Mouse (Mus musculus) heart, adult 8-10 months (tissue): ENCODE measurements at regions not wholly inside any gene's neighbourhood (a gene's known extent, or its start where the extent isn't known, plus 50 kb on each side); places are given as distances from the start of the nearest gene placed in this dataset.
A peak's percentile ranks its signal among the peaks of the same experiment; 100 is the strongest.

Experiments used
- DNase-seq: peaks from one replicate; pipeline ENCODE4 v3.0.0; 2022; ENCODE audit warnings: low spot score

DNA sequence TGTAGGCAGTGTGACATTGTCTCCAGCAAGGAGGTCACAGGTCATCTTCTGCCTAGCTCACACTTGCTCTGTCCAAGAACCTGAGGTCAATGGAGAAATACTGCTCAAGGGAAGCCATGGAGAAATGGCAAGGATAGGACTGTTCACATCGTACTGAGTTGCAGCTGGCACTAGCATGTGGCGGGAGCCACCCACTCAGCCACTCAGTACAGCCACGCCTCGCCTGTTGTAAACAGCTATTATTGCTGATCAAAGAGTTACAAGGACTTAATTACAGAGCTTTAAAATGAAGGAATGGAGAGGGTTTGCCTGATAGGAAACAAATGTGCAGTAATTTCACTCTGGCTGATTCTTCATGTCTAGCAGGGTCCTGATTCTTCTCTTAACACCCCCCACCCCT, 64.8 kb downstream of the Dll1 start:
- no peak for DNase-seq

DNA sequence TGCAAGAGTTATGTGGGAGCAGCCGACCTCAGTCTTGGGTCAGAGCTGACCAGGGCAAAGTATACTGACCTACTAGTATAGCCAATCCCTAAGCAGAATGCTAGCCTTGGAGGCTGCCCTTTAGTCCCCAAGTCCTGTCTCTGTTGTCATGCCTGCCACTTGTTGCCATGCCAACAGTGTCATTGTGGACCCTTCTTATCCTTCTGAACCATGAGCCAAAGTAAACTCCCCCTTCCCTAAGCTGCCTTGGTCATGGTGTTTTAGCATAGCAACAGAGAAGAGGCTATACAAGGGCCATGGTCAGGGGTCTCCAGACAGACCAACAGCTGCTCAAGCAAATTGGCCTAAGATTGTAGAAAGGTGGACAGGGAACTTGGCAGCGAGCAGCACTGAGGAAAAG, 66.2 kb downstream of the Dll1 start:
- no peak for DNase-seq

DNA sequence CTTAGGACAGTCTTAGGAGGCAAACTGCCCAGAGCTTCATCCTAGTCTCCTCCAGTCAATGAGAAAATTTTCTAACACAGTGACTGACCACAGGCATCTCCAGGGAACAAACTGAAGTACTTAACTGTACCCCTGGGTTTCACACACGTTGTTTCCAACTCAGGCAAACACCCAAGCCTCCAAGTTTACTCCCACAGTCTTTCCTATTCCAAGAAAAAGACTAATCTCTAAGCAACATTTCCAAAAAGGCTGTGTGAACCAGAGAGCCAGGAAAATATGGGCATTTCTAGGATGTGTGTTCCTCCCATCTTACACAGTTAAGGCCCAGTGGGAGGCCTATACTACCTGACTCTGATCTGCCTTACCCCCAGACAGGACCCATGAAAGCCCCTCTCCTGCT, 74.6 kb downstream of the Dll1 start:
- DNase-seq = no peak

DNA sequence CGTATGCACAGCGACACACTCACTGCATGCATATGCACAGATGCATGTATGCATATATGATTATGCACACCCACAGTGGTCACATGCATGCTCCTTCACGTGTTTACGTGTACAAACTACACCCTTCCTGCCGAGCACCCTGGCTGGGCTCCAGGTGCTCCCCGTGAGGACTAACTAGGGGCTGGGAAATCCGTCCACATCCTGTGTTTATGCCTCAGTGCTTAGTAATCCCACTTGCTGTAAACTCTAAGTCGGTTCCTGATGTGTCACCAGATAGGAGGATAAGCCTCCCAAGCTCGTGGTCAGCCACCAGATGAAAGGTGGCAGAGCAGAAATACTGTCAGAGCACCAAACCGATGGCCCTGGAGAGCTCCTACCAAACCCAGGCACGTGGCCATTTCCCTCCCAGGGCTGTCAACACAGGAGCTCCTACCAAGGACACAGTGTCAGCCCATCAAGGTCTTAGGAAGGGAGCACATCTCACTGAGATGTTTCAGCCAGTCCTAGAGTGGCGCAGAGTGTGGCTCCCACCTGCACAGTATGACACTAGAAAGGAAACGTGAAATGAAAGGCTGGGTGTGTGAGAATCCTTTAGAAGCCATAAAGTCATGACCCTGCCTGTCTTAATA, 76.8 kb downstream of the Dll1 start:
- DNase-seq = peak; percentile 17

DNA sequence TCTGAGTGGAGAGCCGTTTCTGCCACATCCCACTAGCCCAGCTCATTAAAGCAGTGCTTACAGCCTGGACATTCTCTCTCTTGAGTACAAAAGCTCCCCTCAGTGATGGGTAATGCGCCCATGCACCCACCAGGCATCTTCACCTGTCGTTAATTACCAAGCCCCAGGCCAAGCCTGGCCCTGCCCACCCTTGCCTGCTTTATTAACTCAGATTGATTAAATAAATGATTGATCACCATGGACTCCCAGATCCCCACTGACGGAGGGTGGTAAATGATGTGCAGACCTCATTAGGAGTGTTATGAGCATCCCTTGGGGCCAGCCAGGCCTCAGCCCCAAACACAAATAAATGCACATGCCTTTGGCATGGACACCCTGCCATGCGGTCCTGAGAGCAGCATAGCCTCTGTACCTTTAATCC, 82.5 kb downstream of the Dll1 start:
- DNase-seq = no peak

DNA sequence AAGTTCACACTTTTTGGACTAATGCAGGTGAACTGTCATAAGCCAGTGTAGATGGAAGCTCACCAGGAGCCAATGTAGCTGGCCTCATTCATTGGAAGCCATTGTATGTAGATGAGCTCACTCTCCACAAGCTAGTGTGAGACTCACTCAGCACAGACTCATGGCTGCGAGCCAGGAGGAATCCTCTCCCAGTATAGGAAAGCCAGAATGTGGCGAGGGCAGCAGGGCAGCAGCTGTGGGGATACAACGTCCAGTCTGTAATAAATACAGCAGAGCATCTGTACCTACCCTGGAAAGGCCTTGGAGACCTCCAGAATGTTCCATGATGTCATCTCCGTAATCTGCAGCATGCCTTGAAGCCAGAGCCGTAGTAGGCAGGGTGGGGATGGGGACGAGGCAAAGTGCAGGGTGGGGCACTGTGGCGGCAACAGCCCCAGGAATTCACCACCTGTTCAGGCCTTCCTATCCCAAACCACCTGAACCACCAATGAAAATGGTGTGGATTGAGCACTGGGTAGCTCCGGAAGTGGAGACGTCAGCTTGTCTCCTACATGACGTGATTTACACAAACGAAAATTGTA, 84.1 kb downstream of the Dll1 start:
- no peak for DNase-seq

DNA sequence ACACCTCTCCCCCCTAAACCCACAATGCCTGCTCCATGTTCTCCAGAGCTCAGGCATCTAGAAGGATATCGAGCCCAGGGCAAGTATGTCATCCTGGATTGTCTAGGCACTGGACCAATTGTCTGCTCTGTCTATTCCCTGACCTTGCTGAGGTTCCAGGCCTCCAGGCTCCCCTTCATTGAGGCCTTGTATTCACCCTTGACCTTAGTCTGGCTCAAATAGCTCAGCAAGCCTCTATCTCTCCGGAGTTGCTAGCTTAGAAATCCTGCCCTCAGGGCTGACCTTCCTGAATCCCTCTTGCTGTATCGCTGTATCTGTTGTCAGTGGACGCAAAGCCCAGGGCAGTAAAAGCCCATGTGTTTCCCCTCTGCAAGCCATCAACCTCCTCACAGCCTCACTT, 85.0 kb downstream of the Dll1 start:
- no peak for DNase-seq

DNA sequence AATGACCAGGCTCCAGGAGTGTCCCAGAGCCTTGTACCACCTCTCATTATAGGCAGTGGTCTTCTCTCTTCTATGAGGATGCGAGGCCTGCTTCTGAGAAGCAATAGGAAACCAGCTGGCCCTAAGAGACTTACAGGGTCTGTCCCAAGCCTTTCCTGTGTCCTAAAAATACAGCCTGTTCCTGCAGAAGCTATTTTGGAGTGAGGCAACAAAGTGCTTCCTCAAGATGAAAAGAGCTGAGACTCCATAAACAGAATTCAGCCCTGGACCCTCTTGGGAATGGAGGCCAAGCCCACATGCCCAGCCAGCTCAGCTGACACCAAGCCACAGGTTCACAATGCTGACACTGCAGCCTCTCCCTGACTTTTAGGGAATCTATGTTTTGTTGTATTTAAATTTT, 86.3 kb downstream of the Dll1 start:
- DNase-seq = peak; percentile 52

DNA sequence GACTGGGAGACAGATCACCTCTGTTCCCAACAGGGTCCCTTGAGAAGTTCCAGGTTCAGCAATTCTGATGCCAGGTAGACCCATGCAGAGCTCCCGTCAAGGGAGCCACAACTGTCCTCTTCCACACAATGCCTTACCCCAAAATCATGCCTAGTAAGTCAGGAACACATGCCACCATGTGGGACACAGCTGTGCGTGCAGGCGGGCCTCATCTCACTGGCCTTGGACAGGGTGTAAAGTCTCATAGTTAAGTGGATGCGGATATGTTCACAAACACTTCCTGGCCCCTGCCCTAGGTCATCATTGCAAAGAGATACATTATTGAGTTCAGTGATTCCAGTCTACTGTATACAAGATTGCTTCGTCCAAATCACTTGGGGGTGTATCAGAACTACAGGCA, 87.6 kb downstream of the Dll1 start:
- DNase-seq = no peak

DNA sequence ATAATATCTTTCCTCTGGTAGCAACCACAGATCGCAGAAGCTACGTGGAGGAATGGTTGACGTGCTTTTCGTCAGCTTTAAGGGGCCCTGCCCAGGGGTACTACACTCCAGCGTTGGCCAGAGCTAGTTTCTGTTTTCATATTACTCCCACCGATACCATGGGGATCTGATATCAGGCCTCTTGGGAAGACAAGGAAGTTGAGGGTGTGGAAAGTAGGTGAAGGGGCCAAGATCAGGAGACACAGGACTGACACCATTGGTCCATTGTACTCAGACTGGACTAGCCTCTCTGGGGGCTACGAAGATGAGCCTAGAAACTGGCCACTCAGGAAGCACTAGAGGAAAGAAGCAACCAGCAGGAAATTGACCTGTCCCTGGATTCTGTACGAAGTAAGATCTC, 88.0 kb downstream of the Dll1 start:
- no peak for DNase-seq

DNA sequence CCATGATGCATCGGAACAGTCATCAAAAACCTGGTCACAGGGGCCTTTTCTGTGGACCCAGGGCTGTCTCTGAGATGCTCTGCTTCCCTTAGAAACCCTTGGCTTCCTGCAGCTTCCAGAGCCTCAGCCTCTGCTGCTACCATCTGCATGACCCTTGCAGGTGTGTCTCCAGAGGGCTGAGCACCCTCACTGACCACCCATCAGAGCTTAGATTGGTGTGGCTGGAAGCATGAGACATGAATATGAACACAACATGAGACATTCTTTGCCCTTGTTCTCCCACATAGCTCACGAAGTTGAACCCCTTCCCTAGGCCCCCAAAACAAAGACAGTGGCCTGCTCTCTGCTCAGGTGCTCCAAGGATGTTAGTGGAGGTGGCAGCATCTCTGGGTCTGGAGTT, 90.1 kb downstream of the Dll1 start:
- DNase-seq = no peak

DNA sequence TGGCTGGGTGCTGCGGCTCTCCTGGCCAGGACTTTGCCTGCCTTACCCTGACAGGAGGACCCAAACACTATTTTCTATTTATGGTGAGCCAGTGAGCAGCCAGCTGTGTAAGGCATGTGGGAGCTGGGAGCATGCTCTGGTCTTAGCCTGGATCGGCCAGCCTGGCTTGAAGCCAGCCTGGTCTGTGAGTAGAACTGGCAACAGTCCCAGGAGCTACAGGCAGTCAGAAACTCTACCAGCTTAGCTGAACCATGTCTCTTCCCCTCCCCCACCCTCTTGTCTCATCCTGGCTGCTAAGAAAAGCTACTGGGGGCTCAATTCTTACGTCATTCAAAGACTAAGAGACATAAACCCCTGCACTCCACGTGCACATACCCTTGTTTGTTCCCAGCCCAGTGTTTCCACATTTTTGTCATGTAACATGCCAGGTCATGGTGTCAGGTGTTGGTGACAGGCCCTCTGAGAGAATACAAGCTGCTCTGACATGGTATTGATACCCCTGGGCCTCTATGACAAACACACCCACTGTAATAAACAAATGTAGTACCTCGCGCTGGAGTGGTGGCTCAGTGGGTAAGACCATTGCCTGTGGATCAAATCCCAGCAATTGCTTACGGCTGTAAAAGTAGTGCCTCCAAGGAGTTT, 91.2 kb downstream of the Dll1 start:
- DNase-seq = peak; percentile 66

DNA sequence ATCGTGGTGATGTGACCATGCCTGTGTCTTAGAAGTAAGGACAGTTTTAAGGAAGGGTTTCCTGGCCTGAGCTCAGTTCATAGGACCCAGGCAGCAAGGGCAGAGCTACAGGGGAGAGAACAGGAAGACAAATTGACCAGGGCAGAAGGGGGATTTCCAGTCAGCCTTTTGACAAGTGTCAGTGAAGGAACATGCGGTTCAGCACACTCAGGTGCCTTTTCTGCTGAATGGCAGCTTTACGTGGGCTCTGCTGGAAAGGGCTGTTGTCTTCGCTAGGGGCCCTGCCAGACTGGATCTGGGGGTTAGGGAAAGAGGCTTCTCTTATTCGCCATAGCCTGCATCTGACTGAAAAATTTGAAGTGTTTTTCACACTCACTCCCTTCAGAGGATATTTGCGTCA, 106.8 kb downstream of the Dll1 start:
- no peak for DNase-seq

DNA sequence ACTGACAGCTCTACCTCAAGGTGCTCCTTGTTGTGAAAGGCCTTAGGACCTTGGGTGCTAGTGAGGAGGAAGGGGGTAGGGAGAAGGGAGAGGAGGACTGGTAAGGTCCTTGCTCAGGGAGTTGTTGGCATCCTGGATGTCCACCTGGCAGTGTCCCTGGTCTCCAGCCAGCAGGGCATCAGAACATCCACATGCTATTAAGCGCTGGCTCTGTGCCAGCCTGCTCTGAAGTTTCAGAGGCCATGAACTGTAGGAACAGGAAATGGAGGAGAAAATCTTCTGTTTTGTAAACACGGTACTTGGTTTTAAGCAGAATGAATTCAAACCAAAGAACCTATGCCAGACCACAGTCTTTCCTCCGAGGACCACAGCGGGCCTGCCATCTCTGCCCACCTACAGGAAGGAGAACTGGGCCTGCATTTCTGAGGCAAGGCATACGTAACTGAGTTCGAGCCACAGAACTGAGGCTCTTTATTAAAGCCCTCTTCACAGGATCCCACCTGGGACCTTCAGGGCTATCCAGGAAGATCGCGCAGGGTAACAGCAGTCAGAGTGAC, 107.5 kb downstream of the Dll1 start:
- no peak for DNase-seq

DNA sequence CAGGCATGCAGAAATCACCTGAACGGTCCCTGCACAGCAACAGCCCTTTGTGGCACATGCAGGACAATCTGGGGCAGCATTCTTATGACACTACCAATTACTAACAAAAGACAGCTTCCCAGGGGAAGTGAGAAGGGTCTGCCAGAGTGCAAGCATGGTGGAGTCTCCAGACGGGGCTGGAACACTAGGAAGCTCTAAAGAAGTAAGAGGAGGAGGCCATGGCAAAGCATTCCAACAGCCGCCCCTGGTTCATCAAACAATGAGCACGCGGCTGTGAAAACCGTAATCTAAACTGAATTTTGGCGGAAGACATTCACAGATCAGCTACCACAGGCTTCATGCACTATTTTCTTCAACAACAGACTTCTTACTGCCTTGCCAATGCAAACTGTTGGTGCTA, 109.0 kb downstream of the Dll1 start:
- no peak for DNase-seq

DNA sequence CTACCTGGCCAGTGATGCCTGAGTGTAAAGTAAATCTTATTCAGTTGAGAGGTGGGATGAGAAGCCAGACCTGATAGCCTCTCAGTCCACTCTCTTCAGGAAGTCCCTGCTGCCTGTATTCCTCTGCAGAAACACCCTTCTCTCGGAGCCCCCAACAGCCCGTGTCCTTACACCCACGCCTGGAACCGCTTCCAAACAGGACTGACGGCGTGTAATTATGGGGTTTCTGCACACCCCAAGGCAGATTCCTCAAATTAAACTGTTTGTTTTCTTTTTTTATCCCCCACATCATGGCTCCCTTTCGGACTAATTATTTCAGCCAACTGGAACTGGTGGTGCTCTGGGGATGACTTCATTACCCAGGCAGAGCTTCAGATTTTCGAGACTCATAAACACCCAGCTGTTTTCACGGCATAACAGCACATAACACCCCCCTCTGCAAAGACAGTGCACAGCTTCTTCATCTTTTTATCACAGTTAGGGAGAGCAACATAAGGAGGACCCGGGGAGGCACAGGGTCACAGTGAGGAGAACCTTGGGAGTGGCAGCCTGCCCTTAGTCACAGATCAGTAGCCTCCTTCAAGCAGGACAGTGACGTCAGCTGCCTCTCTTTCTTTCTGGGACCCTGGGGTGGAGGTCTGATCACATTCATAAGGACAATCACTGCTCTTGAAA, 117.1 kb downstream of the Dll1 start:
- DNase-seq = peak; percentile 3

DNA sequence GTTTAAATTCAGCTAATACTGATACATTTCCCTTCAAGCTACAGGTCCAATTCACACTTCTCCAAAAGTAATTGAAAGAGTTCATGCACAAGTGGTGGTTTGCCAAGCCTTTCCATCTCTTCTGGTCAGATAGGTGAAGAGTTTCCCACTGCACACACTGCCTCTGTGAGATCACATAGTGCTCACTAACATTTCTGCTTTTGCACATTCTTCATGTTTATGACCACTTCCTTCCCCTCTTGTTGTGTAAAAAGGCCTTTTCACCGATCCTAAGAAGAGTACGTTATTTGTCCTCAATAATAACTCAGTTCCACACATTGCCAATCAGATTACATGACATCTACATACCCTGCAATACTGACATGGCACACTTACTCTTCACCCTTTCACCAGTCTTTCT, 120.8 kb downstream of the Dll1 start:
- no peak for DNase-seq

DNA sequence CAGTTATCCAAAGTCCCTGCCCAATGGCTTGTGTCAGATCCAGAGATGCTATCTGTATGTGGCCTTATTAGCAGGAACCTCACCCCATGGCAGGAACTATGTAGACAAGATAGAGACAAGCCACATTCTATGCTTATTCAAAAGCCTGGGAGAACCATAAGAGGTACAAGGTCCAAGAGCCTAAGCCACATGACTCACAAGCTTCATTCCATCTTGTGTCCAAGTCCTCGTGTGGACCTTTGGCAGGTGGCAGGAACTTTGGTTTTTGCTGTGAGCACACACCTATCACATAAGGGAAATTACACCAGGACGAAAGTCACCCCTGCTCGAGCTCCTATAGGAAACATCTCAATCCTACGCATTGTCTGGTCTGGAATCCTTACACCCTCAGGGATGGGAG, 122.9 kb downstream of the Dll1 start:
- no peak for DNase-seq

DNA sequence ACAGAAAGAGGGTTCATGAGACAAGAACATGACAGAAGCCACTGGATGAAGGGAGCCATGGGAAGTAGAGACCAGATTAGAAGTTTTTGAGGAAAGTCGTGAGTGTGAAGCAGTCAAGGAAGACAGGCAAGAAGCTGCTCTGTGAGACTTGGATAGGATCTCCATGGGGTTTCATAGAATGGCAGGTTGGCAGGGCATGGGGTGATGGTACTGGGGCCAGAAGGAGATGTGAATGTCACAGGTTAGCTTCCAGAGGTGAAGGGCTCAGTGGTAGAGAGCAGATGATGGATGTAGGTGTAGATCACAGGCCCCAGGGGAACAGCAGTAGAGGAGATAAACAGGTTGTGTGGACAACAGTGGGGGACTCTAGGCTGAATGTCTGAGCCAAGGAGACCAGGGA, 123.4 kb downstream of the Dll1 start:
- no peak for DNase-seq

DNA sequence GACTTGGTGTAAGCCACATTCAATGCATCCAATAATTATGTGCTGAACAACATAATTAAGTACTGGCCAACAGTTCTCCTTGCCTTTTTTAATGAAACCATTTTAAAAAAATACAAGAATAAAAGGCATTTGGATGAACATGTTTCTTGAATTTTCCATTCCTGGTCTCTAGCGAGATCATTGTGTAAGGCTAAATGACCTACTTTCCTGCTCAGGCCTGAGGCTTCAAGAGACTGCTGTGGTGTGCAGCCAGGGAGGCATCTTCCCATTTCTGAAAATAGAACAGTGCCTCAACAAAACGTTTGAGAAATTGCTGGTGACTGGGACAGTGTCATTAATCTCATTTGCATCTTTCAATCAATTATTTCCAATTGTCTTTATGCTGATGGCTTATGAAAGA, 124.5 kb downstream of the Dll1 start:
- DNase-seq = no peak

DNA sequence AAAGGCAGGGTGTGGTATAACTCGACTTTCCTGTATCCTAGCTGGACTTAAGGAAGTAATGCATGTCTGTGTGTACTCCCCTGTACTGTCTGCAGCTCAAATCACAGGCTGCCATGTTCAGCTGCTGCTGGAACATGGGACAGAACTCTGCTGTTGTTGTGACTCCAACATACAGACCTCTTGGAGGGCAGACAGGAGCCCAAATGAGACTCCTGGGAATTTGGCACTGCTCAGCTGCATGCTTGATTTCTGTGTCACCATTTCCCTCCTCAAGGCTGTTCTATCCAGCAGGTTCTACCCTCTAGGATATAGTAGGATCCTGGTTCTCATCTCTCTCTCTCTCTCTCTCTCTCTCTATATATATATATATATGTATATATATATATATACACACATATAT, 125.0 kb downstream of the Dll1 start:
- no peak for DNase-seq

DNA sequence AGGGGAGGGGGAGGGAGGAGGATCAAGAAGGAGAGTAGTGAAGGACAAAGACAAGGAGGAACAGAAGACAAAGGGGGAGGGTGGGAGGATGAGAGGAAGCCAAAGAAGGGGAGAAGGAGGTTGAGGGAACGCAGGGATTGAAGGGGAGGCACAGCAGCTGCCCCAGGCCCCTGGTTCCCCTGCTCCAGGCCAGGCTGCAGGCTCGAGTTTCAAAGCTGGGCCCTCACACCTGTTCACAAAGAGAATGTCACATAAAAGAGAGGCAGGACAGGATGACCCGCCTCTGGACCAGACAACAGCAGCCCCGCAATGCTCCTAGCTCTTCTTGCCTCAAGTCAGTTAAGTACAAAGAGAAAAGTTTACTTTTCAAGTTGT, 128.3 kb downstream of the Dll1 start:
- DNase-seq = no peak
